Mouse (Mus musculus): ENCODE measurements at regions not wholly inside any gene's neighbourhood (a gene's known extent, or its start where the extent isn't known, plus 50 kb on each side); places are given as distances from the start of the nearest gene placed in this dataset.
A peak's percentile ranks its signal among the peaks of the same experiment; 100 is the strongest.

DNA sequence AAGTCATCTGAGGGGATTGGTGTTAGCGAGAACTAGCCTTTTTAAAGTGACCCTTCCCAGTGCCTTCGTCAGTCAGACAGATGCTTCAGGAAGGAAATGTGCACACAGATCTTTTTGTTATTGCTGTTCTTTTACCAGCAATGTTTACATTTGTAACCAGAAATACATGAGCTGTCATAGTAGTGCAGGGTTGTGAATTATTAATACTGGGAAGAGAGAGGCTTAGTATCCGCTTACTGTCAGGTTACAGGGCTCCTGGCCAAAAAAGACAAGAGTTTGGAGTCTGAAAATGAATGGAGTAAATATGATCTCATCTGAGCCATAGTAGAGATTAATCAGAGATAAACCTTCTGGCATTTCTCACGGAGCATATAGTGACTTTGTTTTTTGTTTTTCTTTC, 178.3 kb upstream of the Kcnj16 start:
- no peak overlapping the region for H3K9ac ChIP-seq
- no peak for ATAC-seq
- H3K9me3 ChIP-seq (ENCODE audit: low read length), result no peaks in the 10 kb centered on the region

GRCm38 (mm10) chr11:110799887-110800578, 167.8 kb upstream of the Kcnj16 start:
- Histone ChIP-seq H3K36me3 (ENCODE audit: insufficient read depth) (no peaks in the 10 kb centered on the region), H3K9ac (no peak overlapping the region), H3K27ac (ENCODE audit: low read depth, low read length) (no peak overlapping the region), H3K9me3 (ENCODE audit: low read length) (no peaks in the 10 kb centered on the region), H3K4me1 (ENCODE audit: insufficient read depth) (no peaks in the 10 kb centered on the region), H3K27me3 (ENCODE audit: insufficient read depth, low read length) (no peaks in the 10 kb centered on the region), H3K4me2 (ENCODE audit: low read depth) (no peak overlapping the region), H3K4me3 (ENCODE audit: low read depth, low read length) (no peak overlapping the region)
- 15% methylated on average over 8 of the region's 8 CpGs for WGBS
- TF ChIP-seq CTCF (IDR thresholded peaks at IDR 0.05; ENCODE audit: low read depth), result no peak
- ATAC-seq (peak; percentile 55; the same call in 1 of the 2 replicates), DNase-seq (peak; percentile 52)

More for the DNA sequence above, 178.3 kb upstream of the Kcnj16 start:
- no peak overlapping the region for H3K4me2 ChIP-seq (ENCODE audit: low read depth)
- H3K4me1 ChIP-seq (ENCODE audit: insufficient read depth), result no peaks in the 10 kb centered on the region
- H3K27me3 ChIP-seq (ENCODE audit: insufficient read depth, low read length), result no peaks in the 10 kb centered on the region
- no peak for DNase-seq
- WGBS, result 80% methylated on average over 4 of the region's 4 CpGs
- H3K36me3 ChIP-seq (ENCODE audit: insufficient read depth), result no peaks in the 10 kb centered on the region
- no peak overlapping the region for H3K4me3 ChIP-seq (ENCODE audit: low read depth, low read length)
- H3K27ac ChIP-seq (ENCODE audit: low read depth, low read length), result no peak overlapping the region
- TF ChIP-seq CTCF (IDR thresholded peaks at IDR 0.05; ENCODE audit: low read depth), result no peak

DNA sequence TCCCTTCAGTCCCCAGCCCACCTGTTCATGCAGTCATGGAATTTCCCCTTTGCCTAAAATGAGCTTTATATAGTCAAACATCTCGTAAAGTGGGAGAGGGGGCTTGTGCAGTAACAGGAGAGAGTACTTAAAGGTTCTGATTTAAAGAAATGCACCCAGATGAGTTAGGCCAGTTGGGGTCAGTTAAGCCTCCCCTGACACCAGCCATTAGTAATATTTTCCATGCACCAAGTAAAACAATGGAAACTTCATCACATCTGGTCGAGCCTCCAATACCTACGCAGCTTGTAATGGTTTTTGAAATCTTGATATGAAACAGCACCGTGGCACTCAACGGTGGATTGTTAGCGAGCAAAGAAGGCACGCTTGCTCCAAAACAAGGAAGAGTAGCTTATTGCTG, 165.8 kb upstream of the Kcnj16 start:
- no peaks in the 10 kb centered on the region for H3K4me1 ChIP-seq (ENCODE audit: insufficient read depth)
- no peaks in the 10 kb centered on the region for H3K36me3 ChIP-seq (ENCODE audit: insufficient read depth)
- no peak overlapping the region for H3K4me3 ChIP-seq (ENCODE audit: low read depth, low read length)
- H3K9ac ChIP-seq, result no peak overlapping the region
- DNase-seq, result no peak
- TF ChIP-seq CTCF (IDR thresholded peaks at IDR 0.05; ENCODE audit: low read depth), result no peak
- H3K9me3 ChIP-seq (ENCODE audit: low read length), result no peaks in the 10 kb centered on the region
- H3K27ac ChIP-seq (ENCODE audit: low read depth, low read length), result no peak overlapping the region
- ATAC-seq, result no peak
- no peaks in the 10 kb centered on the region for H3K27me3 ChIP-seq (ENCODE audit: insufficient read depth, low read length)
- H3K4me2 ChIP-seq (ENCODE audit: low read depth), result no peak overlapping the region
- WGBS, result 80% methylated on average over 7 of the region's 7 CpGs

- 72% methylated on average over 1 of the region's 1 CpGs for WGBS
- TF ChIP-seq CTCF (IDR thresholded peaks at IDR 0.05; ENCODE audit: low read depth), result no peak
- ATAC-seq (peak; percentile 73), DNase-seq (peak; percentile 62)
- Histone ChIP-seq H3K4me3 (ENCODE audit: low read depth, low read length) (no peak overlapping the region), H3K4me2 (ENCODE audit: low read depth) (no peak overlapping the region), H3K9ac (no peak overlapping the region), H3K36me3 (ENCODE audit: insufficient read depth) (no peaks in the 10 kb centered on the region), H3K9me3 (ENCODE audit: low read length) (no peaks in the 10 kb centered on the region), H3K27ac (ENCODE audit: low read depth, low read length) (no peak overlapping the region), H3K27me3 (ENCODE audit: insufficient read depth, low read length) (no peaks in the 10 kb centered on the region), H3K4me1 (ENCODE audit: insufficient read depth) (no peaks in the 10 kb centered on the region)
These were observed 163.8 kb upstream of the Kcnj16 start for GRCm38 (mm10) chr11:110804079-110804478.

DNA sequence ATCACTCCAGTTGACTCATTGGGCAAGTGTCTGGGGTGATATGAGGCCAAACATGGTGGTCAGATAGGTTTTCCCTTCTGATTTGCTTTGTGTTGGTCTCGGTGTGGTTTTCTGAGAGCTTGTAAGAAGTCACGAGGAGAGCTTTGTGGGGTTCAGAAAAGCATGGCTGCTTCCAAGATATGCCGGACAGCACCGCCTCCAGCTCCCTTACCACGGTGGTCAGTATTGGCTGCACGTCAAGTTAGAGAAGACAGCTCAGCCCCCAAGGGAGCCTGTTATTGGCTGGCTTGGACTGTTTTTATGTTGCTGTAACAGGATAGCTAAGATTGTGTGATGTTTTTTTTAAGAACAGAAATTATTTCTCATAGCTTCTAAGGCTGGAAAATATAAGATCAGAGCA, 154.7 kb upstream of the Kcnj16 start:
- Histone ChIP-seq H3K4me2 (ENCODE audit: low read depth) (no peak overlapping the region), H3K27me3 (ENCODE audit: insufficient read depth, low read length) (no peaks in the 10 kb centered on the region), H3K9ac (no peak overlapping the region), H3K4me1 (ENCODE audit: insufficient read depth) (no peaks in the 10 kb centered on the region), H3K4me3 (ENCODE audit: low read depth, low read length) (no peak overlapping the region), H3K36me3 (ENCODE audit: insufficient read depth) (no peaks in the 10 kb centered on the region), H3K9me3 (ENCODE audit: low read length) (no peaks in the 10 kb centered on the region), H3K27ac (ENCODE audit: low read depth, low read length) (no peak overlapping the region)
- no peak for ATAC-seq
- TF ChIP-seq CTCF (IDR thresholded peaks at IDR 0.05; ENCODE audit: low read depth), result no peak
- whole genome bisulfite sequencing, result 90% methylated on average over 6 of the region's 6 CpGs
- DNase-seq, result no peak

GRCm38 (mm10) chr11:110814732-110815131, 153.1 kb upstream of the Kcnj16 start:
- H3K27me3 ChIP-seq (ENCODE audit: insufficient read depth, low read length), result no peaks in the 10 kb centered on the region
- TF ChIP-seq CTCF (IDR thresholded peaks at IDR 0.05; ENCODE audit: low read depth), result no peak
- no peaks in the 10 kb centered on the region for H3K9me3 ChIP-seq (ENCODE audit: low read length)
- DNase-seq (no peak), ATAC-seq (no peak)
- H3K4me2 ChIP-seq (ENCODE audit: low read depth), result no peak overlapping the region
- H3K9ac ChIP-seq, result no peak overlapping the region
- H3K36me3 ChIP-seq (ENCODE audit: insufficient read depth), result no peaks in the 10 kb centered on the region
- H3K4me3 ChIP-seq (ENCODE audit: low read depth, low read length), result no peak overlapping the region
- H3K27ac ChIP-seq (ENCODE audit: low read depth, low read length), result no peak overlapping the region
- no peaks in the 10 kb centered on the region for H3K4me1 ChIP-seq (ENCODE audit: insufficient read depth)
- 93% methylated on average over 9 of the region's 9 CpGs for WGBS

GRCm38 (mm10) chr11:110815206-110815605, 152.6 kb upstream of the Kcnj16 start:
- H3K27me3 ChIP-seq (ENCODE audit: insufficient read depth, low read length), result no peaks in the 10 kb centered on the region
- TF ChIP-seq CTCF (IDR thresholded peaks at IDR 0.05; ENCODE audit: low read depth), result no peak
- H3K9me3 ChIP-seq (ENCODE audit: low read length), result no peaks in the 10 kb centered on the region
- H3K9ac ChIP-seq, result no peak overlapping the region
- WGBS, result 84% methylated on average over 7 of the region's 7 CpGs
- no peak for ATAC-seq
- no peak overlapping the region for H3K4me3 ChIP-seq (ENCODE audit: low read depth, low read length)
- no peaks in the 10 kb centered on the region for H3K4me1 ChIP-seq (ENCODE audit: insufficient read depth)
- no peaks in the 10 kb centered on the region for H3K36me3 ChIP-seq (ENCODE audit: insufficient read depth)
- H3K27ac ChIP-seq (ENCODE audit: low read depth, low read length), result no peak overlapping the region
- no peak overlapping the region for H3K4me2 ChIP-seq (ENCODE audit: low read depth)
- DNase-seq, result no peak
